Mouse (Mus musculus) lung, postnatal 10 days (tissue): ENCODE measurements at regions not wholly inside any gene's neighbourhood (a gene's known extent, or its start where the extent isn't known, plus 50 kb on each side); places are given as distances from the start of the nearest gene placed in this dataset.
A peak's percentile ranks its signal among the peaks of the same experiment; 100 is the strongest.
"Not testable (repeated sequence)": the region's sequence is repeated elsewhere in the genome, so short reads cannot be mapped to it uniquely, and the experiment has no call there.

Experiments
- DNase-seq: peaks from one replicate; pipeline ENCODE4 v3.0.0; 2021

DNA sequence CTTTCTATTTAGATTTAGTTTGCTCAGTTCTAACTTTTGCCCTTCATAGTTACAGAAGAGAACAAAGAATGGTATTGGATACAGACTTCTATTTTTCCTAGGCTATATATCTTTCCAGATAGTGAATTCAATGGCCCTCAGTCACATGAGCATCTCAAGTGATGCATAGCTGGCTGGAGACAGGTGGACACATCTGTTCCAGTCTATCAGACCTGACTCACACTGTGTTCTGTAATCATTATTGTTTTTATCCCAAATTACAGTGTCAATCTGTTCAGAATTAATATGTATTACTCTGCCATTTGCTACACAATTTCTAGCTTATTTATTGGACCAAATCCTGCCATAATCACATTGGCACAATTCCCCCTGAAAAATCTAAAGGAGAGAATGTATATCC, 298.0 kb upstream of the Foxg1 start:
- no peak for DNase-seq

DNA sequence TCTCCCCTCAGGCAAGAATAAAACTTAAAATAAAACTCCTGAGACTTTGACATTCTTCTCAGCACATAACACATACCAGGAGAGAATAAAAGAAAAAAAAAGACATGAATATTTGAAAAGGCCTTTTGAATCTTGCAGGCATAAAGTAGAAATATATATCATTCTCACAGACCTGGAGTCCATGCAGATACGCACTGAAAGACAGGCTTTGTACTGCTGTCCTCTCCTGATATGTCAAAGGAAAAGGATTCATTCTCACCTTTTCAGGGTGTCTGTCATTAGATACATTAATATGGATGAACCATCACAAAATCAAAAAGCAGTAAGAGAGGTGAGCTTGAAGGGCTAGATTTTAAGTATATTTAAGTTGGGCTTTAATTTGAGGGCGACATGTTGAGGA, 296.4 kb upstream of the Foxg1 start:
- no peak for DNase-seq

DNA sequence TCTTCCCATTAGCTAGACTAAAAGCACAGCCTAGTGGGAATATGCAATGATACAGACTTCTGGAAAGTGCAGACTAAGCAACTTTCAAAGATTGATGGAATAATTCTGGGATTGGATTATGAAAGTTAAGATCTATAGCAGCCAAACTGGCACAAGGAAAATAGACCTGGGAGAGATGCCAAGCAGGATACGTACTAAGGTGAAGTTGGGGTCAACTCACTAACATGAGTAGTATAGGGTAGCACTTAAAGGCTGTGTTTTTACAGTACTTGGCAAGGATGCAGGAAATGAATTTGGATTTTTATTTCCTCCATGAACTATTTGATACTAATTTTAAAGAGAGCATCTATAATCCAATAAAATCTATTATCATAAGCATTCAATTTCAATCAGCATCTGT, 292.3 kb upstream of the Foxg1 start:
- DNase-seq: no peak

DNA sequence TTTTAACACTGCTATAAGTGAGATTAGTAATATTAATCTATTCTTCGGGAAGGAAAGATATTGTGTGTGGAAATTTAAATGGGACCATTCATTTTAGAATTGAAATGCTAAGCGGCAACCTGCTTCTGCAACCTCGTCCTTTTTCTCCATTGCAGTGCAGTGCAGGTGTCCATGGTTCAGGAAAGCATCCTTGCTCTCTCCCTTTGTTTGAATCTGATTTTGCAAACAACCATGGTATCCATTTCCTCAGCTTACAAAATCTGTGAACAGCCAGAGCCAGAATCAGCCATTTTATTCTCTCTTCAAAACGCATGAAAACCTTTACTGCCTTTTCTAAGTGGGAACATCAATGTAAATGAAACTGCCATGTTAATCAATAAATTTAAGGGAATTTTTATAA, 276.5 kb upstream of the Foxg1 start:
- no peak for DNase-seq

DNA sequence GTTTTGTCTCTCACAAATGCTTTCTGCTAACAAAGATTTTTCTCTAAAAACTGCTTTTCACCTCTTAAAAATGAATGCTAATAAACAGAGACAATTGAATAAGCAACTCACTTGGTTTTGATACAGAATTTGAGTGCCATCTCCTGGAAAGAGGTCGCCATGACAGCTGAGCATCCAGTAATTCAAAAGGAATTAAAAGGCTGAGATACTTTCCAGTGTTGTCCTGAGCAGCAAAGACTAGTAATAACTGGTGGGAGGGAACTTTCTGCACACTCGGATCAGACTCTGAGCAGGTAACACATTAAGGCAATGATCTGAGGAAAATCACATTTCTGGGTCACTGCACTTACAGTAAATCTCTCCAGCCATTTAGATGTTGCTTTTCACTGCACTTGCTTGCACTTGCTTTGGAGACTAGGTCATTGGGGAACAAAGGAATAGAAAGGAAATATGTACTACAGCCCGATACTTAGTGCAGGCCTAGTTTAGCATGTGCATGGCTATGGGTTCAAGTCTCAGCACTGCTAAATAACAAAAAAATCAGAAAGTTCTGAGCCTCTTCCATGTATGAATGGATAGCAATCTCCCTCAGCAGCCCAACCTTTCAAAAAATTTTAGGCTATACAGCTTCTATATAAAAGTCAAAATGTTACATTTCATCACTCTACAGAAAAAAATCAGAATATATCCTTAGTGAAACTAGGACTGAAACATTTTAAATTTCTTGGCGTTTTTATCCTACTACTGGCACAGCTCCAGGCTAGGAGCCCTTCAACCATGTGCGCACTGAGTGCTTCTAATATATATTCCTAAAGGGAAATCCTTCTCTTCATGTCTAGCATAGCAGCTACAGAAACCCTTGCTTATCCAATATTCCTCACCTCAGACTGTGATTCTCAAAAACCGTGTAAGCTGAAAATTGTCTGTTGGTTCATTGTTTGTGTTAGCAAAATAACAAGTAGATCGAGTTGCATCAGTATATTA, 275.8 kb upstream of the Foxg1 start:
- DNase-seq: peak; percentile 10

DNA sequence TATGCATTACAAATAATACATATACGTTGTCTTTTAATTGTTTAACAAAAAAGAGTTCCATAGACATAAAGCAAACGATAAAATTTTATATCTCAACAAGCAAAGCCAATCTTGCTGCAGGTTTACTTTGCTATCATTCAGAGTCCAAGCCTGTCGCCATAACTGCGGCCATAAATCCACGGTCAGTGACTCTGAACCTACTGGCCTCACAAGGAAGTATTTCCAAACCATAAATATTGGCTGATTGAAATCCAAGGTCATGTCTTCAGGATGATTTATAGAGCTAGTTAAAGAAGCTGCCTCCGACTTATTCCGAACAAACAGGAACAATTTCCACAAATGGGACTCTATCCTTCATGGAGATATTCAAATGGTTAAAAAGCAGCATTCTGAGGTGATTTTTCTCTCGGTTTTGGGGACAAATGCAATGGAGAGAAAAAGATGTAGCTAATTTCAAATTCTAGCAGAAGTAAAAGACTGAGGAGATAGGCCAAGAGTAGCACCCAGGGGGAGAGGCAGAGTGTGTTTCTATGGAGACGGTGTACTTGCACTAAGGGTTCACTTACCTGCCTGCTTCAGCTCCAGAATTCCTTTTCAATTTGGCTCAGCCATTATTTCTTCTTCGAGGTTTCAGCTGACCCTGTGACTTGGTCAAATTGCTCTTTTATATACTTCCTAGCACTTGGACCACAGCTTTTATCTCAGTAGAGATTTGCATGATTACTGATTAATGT, 274.9 kb upstream of the Foxg1 start:
- no peak for DNase-seq

DNA sequence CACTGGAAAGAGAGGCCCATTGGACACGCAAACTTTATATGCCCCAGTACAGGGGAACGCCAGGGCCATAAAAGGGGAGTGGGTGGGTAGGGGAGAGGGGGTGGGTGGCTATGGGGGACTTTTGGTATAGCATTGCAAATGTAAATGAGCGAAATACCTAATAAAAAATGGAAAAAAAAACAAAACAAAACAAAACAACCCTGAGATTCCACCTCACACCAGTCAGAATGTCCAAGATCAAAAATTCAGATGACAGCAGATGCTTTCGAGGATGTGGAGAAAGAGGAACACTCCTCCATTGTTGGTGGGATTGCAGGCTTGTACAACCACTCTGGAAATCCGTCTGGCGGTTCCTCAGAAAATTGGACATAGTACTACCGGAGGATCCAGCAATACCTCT, 251.4 kb upstream of the Foxg1 start:
- not testable (repeated sequence) for DNase-seq

DNA sequence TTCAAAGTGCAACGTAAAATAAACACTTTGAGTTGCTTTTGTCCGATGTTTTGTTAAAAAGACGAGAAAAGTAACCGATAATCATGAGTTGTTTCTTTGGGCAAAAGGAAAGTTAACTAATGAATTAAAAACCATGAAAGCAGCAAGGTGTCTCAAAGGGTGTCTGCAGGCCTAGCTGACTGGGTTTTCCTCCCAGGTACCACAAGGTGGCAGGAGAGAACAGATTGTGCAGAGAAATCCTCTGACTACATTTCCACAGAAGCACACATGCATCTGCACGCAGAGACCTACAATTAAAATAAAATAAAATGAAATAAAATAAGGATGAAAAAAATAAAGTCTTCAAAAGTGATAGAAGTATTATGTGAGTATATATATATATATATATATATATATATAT, 212.4 kb upstream of the Foxg1 start:
- DNase-seq: no peak

DNA sequence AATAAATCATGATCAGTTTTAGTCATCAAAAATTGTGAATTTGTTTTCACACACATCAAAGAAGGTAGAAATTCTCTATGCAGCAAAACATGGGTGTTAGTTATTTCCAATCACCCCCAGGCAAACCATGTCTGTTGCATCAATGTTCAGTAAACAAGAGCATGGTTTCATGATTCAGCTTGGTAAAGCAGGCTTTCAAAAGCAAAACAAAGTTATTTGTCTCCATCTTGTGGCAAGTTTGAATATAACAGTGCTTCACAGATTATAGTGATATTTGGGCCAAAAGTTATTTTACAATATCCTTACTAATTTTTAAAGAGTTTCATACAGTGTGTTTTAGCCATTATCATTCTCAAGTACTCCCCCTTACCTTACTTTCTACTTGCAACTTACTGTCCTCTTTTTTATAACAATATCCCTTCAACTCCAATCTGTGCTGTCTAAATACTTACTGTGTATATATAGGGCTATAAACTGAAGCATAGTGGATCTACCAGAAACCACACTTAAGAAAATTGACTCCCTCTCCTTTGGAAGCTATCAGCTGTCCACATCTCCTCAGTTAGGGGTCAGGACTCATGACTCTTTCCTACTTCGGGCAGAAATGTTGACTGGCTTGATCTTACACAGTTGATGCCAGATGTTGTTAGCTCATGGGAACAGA, 211.3 kb upstream of the Foxg1 start:
- DNase-seq: no peak

DNA sequence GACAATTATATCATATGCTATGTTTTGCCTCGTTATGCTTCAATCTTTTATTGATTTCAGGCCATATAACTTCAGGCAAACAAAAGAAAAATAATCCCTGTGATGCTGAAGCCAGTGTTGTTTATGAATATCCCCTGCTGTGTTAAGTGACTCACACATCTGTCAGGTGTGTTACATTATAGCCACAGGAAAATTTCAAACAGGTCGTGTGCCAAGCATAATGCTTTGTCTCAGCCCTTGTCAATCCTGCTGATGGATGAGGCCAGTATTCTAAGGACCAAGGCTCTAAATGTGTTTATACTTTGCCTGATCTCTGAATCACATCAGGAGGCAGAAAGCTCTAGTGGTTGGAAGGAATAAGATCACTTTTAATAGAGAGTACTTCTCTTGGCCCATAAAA, 191.1 kb upstream of the Foxg1 start:
- DNase-seq: no peak

DNA sequence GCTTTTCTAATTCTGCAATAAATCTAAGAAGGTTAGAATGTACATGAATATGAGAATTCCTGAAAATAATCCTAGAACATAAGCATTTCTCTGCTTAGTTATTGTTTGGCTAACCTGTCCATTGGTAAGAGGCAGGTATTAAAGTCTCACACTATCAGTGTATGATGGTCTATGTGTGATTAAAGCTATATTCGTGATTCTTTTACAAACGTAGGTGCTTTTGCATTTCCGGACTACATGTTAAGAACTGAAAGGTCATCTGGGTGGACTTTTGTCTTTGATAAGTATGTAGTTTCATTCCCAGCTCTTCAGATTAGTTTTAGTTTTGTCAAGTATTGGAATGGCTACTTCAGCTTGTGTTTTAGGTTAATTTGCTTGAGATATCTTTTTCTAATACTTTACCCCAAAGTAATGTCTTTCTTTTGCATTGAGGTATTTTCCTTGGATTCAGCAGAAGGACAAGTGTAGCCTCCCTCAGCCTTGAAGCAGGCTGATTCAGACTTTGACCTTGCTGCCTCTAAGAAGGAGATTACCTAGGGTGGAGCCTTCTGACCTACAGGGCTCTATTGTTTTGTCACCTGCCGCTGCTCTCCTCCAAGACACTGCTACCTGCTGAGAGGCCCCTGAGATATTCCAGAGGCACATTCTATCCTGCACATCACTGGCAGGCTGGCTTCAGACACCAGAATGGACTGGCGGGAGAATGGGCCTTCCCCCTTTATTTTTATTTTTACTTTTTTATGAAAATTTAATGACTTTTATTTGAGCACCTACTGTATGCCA, 148.7 kb upstream of the Foxg1 start:
- DNase-seq: no peak
